Mouse (Mus musculus): ENCODE results near the gene Il34. TPM values are rescaled to one million over a fixed set of nuclear protein-coding genes. Genes with fewer than 3 reads are reported as not detected.
A peak's percentile ranks its signal among the peaks of the same experiment; 100 is the strongest.
"Not testable (repeated sequence)": the region's sequence is repeated elsewhere in the genome, so short reads cannot be mapped to it uniquely, and the experiment has no call there.

Il34 gene
- polyA plus RNA-seq, 1 experiment, result 8.6 TPM

DNA sequence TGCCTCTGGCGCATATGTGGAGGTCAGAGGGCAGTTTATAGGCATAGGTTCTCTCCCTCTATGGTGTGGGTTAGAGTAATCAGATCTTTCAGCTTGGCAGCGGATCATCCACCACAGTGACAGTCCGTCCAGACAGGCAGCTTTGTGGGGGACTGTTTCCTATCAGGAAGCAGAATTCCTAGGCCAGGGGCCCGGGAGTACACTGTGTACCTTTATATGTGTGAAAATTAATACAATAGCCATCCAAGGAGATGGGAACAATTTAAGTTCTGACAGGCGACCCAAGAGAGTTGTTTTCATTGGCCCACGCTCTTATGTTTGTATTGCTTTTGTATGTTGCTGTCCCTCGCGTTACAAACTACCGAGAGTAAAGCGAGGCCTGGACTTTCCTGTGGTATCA lies 14.6 kb downstream of the Il34 start:
- TF ChIP-seq MYOG (IDR thresholded peaks at IDR 0.05; ENCODE audit: control insufficient read depth, extremely low read depth, insufficient read length) (no peak), FOSL1 (IDR thresholded peaks at IDR 0.05; ENCODE audit: insufficient read depth, low read length, poor library complexity, severe bottlenecking) (no peak), MAX (IDR thresholded peaks at IDR 0.05) (no peak), CEBPB (IDR thresholded peaks at IDR 0.05; ENCODE audit: low read depth) (no peak), CTCF (IDR thresholded peaks at IDR 0.05; ENCODE audit: control insufficient read depth, insufficient read depth, insufficient read length) (no peak), MYOD1 (IDR thresholded peaks at IDR 0.05; ENCODE audit: control insufficient read depth, insufficient read length, low read depth) (no peak), USF1 (IDR thresholded peaks at IDR 0.05; ENCODE audit: low read depth) (no peak)
- H3K4me3 ChIP-seq (ENCODE audit: insufficient read depth, poor library complexity, severe bottlenecking), result no peak overlapping the region
- peaks cover 3% of the 10 kb centered on the region for H3K36me3 ChIP-seq (ENCODE audit: control insufficient read depth, insufficient read depth)
- H3K27me3 ChIP-seq (ENCODE audit: control insufficient read depth, insufficient read depth, insufficient read length), result no peaks in the 10 kb centered on the region
- H3ac ChIP-seq (ENCODE audit: control insufficient read depth, insufficient read length, low read depth), result peak overlapping the region; percentile 27
- H3K79me2 ChIP-seq (ENCODE audit: control insufficient read depth, insufficient read depth), result peaks cover 49% of the 10 kb centered on the region
- peaks cover 19% of the 10 kb centered on the region for H3K79me3 ChIP-seq (ENCODE audit: low read depth)

DNA sequence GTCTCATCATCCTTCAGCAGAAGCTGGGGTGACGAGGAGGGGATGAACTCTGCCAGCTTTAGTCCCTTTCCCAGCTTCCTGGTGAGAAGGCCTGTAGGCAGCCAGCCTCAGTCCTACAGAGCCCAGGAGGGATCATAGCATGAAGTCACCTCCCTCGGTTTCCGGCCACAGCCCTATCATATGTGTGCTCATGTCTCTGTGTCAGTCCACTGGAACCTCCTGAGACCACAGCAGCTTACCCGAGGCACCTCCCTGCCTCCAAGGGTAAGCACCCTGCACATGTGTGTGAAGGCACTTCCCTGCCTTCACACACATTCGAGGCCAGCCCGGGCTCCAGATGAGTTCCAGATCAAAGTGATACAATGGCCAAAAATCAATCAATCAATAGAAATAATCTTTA lies 15.5 kb downstream of the Il34 start:
- Histone ChIP-seq H3K79me3 (ENCODE audit: low read depth) (peaks cover 27% of the 10 kb centered on the region), H3K27me3 (ENCODE audit: control insufficient read depth, insufficient read depth, insufficient read length) (no peaks in the 10 kb centered on the region), H3ac (ENCODE audit: control insufficient read depth, insufficient read length, low read depth) (peak overlapping the region; percentile 25), H3K4me3 (ENCODE audit: insufficient read depth, poor library complexity, severe bottlenecking) (no peak overlapping the region), H3K79me2 (ENCODE audit: control insufficient read depth, insufficient read depth) (peaks cover 58% of the 10 kb centered on the region), H3K36me3 (ENCODE audit: control insufficient read depth, insufficient read depth) (peaks cover 3% of the 10 kb centered on the region)
- TF ChIP-seq MYOD1 (IDR thresholded peaks at IDR 0.05; ENCODE audit: control insufficient read depth, insufficient read length, low read depth) (peak; percentile 46), MAX (IDR thresholded peaks at IDR 0.05) (peak; percentile 97), USF1 (IDR thresholded peaks at IDR 0.05; ENCODE audit: low read depth) (no peak), FOSL1 (IDR thresholded peaks at IDR 0.05; ENCODE audit: insufficient read depth, low read length, poor library complexity, severe bottlenecking) (no peak), CEBPB (IDR thresholded peaks at IDR 0.05; ENCODE audit: low read depth) (no peak), CTCF (IDR thresholded peaks at IDR 0.05; ENCODE audit: control insufficient read depth, insufficient read depth, insufficient read length) (no peak)

GRCm38 (mm10) chr8:110789571-110789970 lies 16.2 kb downstream of the Il34 start:
- peak overlapping the region; percentile 30 for H3K4me3 ChIP-seq (ENCODE audit: insufficient read depth, poor library complexity, severe bottlenecking)
- H3K27me3 ChIP-seq (ENCODE audit: control insufficient read depth, insufficient read depth, insufficient read length), result no peaks in the 10 kb centered on the region
- peaks cover 33% of the 10 kb centered on the region for H3K79me3 ChIP-seq (ENCODE audit: low read depth)
- peak overlapping the region; percentile 77 for H3ac ChIP-seq (ENCODE audit: control insufficient read depth, insufficient read length, low read depth)
- H3K79me2 ChIP-seq (ENCODE audit: control insufficient read depth, insufficient read depth), result peaks cover 65% of the 10 kb centered on the region
- TF ChIP-seq MYOG (IDR thresholded peaks at IDR 0.05; ENCODE audit: control insufficient read depth, extremely low read depth, insufficient read length), result no peak
- TF ChIP-seq USF1 (IDR thresholded peaks at IDR 0.05; ENCODE audit: low read depth), result no peak
- no peak for TF ChIP-seq MYOD1 (IDR thresholded peaks at IDR 0.05; ENCODE audit: control insufficient read depth, insufficient read length, low read depth)
- no peak for TF ChIP-seq MAX (IDR thresholded peaks at IDR 0.05)
- TF ChIP-seq CTCF (IDR thresholded peaks at IDR 0.05; ENCODE audit: control insufficient read depth, insufficient read depth, insufficient read length), result no peak
- peaks cover 7% of the 10 kb centered on the region for H3K36me3 ChIP-seq (ENCODE audit: control insufficient read depth, insufficient read depth)

DNA sequence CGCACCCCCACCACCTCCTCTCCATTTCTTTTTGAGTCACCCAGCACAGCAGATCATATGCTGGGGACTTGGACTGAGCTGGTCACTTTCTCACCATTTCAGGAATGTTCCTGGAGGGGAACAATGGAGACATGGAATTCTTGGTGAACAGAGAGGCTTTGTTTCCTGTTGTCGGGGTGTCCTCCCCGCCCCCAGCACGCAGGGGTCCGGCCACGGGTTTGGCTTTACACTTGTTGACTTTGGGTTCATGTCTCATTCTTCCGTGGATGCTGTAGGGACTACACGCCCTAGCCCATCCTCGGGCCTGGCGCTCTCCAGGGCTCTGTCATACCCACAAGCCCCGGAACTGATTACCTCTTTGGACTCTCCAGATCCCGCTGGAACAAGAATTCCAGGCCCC lies 16.7 kb downstream of the Il34 start:
- peak overlapping the region; percentile 77 for H3ac ChIP-seq (ENCODE audit: control insufficient read depth, insufficient read length, low read depth)
- no peaks in the 10 kb centered on the region for H3K27me3 ChIP-seq (ENCODE audit: control insufficient read depth, insufficient read depth, insufficient read length)
- TF ChIP-seq CTCF (IDR thresholded peaks at IDR 0.05; ENCODE audit: control insufficient read depth, insufficient read depth, insufficient read length) (no peak), MAX (IDR thresholded peaks at IDR 0.05) (peak; percentile 42)
- peaks cover 70% of the 10 kb centered on the region for H3K79me2 ChIP-seq (ENCODE audit: control insufficient read depth, insufficient read depth)
- H3K4me3 ChIP-seq (ENCODE audit: insufficient read depth, poor library complexity, severe bottlenecking), result peak overlapping the region; percentile 30
- peaks cover 36% of the 10 kb centered on the region for H3K79me3 ChIP-seq (ENCODE audit: low read depth)
- H3K36me3 ChIP-seq (ENCODE audit: control insufficient read depth, insufficient read depth), result peaks cover 12% of the 10 kb centered on the region

GRCm38 (mm10) chr8:110787411-110787954 lies 18.2 kb downstream of the Il34 start:
- H3K27me3 ChIP-seq (ENCODE audit: control insufficient read depth, insufficient read depth, insufficient read length), result no peaks in the 10 kb centered on the region
- H3K79me3 ChIP-seq (ENCODE audit: low read depth), result peaks cover 46% of the 10 kb centered on the region
- H3K79me2 ChIP-seq (ENCODE audit: control insufficient read depth, insufficient read depth), result peaks cover 82% of the 10 kb centered on the region
- TF ChIP-seq FOSL1 (IDR thresholded peaks at IDR 0.05; ENCODE audit: insufficient read depth, low read length, poor library complexity, severe bottlenecking) (no peak), MYOG (IDR thresholded peaks at IDR 0.05; ENCODE audit: control insufficient read depth, extremely low read depth, insufficient read length) (no peak), MYOD1 (IDR thresholded peaks at IDR 0.05; ENCODE audit: control insufficient read depth, insufficient read length, low read depth) (no peak)
- no peak overlapping the region for H3K4me3 ChIP-seq (ENCODE audit: insufficient read depth, poor library complexity, severe bottlenecking)
- peaks cover 23% of the 10 kb centered on the region for H3K36me3 ChIP-seq (ENCODE audit: control insufficient read depth, insufficient read depth)
- no peak overlapping the region for H3ac ChIP-seq (ENCODE audit: control insufficient read depth, insufficient read length, low read depth)

- Histone ChIP-seq H3K79me3 (ENCODE audit: low read depth) (peaks cover 47% of the 10 kb centered on the region), H3ac (ENCODE audit: control insufficient read depth, insufficient read length, low read depth) (no peak overlapping the region), H3K36me3 (ENCODE audit: control insufficient read depth, insufficient read depth) (peaks cover 23% of the 10 kb centered on the region), H3K79me2 (ENCODE audit: control insufficient read depth, insufficient read depth) (peaks cover 82% of the 10 kb centered on the region), H3K4me3 (ENCODE audit: insufficient read depth, poor library complexity, severe bottlenecking) (no peak overlapping the region), H3K27me3 (ENCODE audit: control insufficient read depth, insufficient read depth, insufficient read length) (no peaks in the 10 kb centered on the region)
- TF ChIP-seq CEBPB (IDR thresholded peaks at IDR 0.05; ENCODE audit: low read depth), result no peak
- no peak for TF ChIP-seq MYOG (IDR thresholded peaks at IDR 0.05; ENCODE audit: control insufficient read depth, extremely low read depth, insufficient read length)
- TF ChIP-seq USF1 (IDR thresholded peaks at IDR 0.05; ENCODE audit: low read depth), result no peak
- TF ChIP-seq FOSL1 (IDR thresholded peaks at IDR 0.05; ENCODE audit: insufficient read depth, low read length, poor library complexity, severe bottlenecking), result no peak
- no peak for TF ChIP-seq MYOD1 (IDR thresholded peaks at IDR 0.05; ENCODE audit: control insufficient read depth, insufficient read length, low read depth)
- TF ChIP-seq MAX (IDR thresholded peaks at IDR 0.05), result no peak
- TF ChIP-seq CTCF (IDR thresholded peaks at IDR 0.05; ENCODE audit: control insufficient read depth, insufficient read depth, insufficient read length), result no peak
These were observed 18.8 kb downstream of the Il34 start for GRCm38 (mm10) chr8:110786934-110787333.

DNA sequence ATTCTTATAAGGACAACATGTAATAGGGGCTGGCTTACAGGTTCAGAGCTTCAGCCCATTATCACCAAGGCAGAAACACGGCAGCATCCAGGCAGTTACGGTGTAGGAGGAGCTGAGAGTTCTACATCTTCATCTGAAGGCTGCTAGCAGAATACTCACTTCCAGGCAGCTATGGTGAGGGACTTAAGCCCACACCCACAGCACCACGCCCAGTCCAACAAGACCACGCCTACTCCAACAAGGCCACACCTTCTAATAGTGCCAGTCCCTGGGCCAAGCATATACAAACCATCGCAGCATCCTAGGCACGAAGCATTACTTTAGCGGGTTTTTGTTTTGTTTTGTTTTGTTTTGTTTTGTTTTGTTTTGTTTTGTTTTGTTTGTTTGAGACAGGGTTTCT lies 19.2 kb downstream of the Il34 start:
- H3K36me3 ChIP-seq (ENCODE audit: control insufficient read depth, insufficient read depth), result peaks cover 23% of the 10 kb centered on the region
- H3K4me3 ChIP-seq (ENCODE audit: insufficient read depth, poor library complexity, severe bottlenecking); H3K27me3 ChIP-seq (ENCODE audit: control insufficient read depth, insufficient read depth, insufficient read length); H3ac ChIP-seq (ENCODE audit: control insufficient read depth, insufficient read length, low read depth): not testable (repeated sequence)
- H3K79me2 ChIP-seq (ENCODE audit: control insufficient read depth, insufficient read depth), result peaks cover 82% of the 10 kb centered on the region
- H3K79me3 ChIP-seq (ENCODE audit: low read depth), result peaks cover 51% of the 10 kb centered on the region
